Mouse (Mus musculus): ENCODE measurements around the gene Frmd4b.

DNA sequence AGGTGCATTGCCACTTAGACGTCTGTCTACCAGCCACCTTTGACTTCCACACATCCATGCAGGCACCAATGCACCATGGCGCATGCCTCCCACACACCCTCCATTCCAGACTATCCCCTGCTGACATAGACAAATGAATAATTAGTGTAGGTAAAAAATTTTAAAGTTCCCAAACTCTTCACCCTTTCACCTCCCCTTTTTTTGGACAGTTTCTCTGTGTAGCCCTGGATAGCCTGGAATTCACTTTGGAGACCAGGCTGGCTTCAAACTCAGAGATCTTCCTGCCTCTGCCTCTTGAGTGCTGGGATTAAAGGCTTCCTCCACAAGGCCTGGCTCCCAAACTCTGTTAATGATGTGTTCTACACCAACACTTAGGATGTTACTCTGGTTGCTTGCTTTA is 253.5 kb downstream of the Frmd4b start:
- no peak for TF ChIP-seq CTCF (IDR thresholded peaks at IDR 0.05; ENCODE audit: low read depth, low read length)
- TF ChIP-seq POLR2A (IDR thresholded peaks at IDR 0.05; ENCODE audit: extremely low read depth, insufficient read depth, low read length): no peak

Data from liver, adult 2 months (tissue).